Mouse (Mus musculus) forebrain, embryonic 14.5 days (tissue): ENCODE measurements at regions not wholly inside any gene's neighbourhood (a gene's known extent, or its start where the extent isn't known, plus 50 kb on each side); places are given as distances from the start of the nearest gene placed in this dataset.

ENCODE experiments used
- ATAC-seq: fragments of 200-750 bp; cut with Nextera tagmentation; 2 replicates; pipeline ENCODE4 v1.8.0; 2017; ENCODE audit warnings: mild to moderate bottlenecking, moderate library complexity
- DNase-seq: peaks from one replicate; pipeline ENCODE4 v3.0.0-alpha.2; 2015; ENCODE audit warnings: low spot score
- H3K27ac ChIP-seq: fragments of 300-500 bp; sonication (generic); 2 replicates; pipeline ENCODE4 v1.5.1; 2014; ENCODE audit warnings: low read depth, mild to moderate bottlenecking, control low read depth, low read length, moderate library complexity
- H3K27me3 ChIP-seq: fragments of 300-500 bp; sonication (generic); replicated peaks from 2 replicates; pipeline ENCODE4 v1.6.1; 2014; ENCODE audit warnings: low read length, control low read depth, mixed read lengths; ENCODE audit not compliant: control insufficient read depth, insufficient read depth
- H3K36me3 ChIP-seq: fragments of 300-500 bp; sonication (generic); 2 replicates; pipeline ENCODE4 v1.6.1; 2014; ENCODE audit warnings: low read length, control low read depth; ENCODE audit not compliant: control insufficient read depth, insufficient read depth
- H3K4me1 ChIP-seq: fragments of 300-500 bp; sonication (generic); 2 replicates; pipeline ENCODE4 v1.6.1; 2014; ENCODE audit warnings: antibody characterized with exemption, low read length, control low read depth; ENCODE audit not compliant: control insufficient read depth, insufficient read depth
- H3K4me2 ChIP-seq: fragments of 300-500 bp; sonication (generic); 2 replicates; pipeline ENCODE4 v1.6.1; 2014; ENCODE audit warnings: mild to moderate bottlenecking, control low read depth, low read length
- H3K4me3 ChIP-seq: fragments of 300-500 bp; sonication (generic); 2 replicates; pipeline ENCODE4 v1.5.1; 2014; ENCODE audit warnings: low read depth, low read length, control low read depth
- H3K9ac ChIP-seq: fragments of 300-500 bp; sonication (generic); 2 replicates; pipeline ENCODE4 v1.6.1; 2014; ENCODE audit warnings: mild to moderate bottlenecking, low read length, control low read depth, moderate library complexity
- H3K9me3 ChIP-seq: fragments of 300-500 bp; sonication (generic); replicated peaks from 2 replicates; pipeline ENCODE4 v1.6.1; 2016; ENCODE audit warnings: low read length, control low read depth, mixed read lengths; ENCODE audit not compliant: control insufficient read depth
- WGBS: fragments of 180-500 bp; shearing (Covaris S2); extraction: QIAGEN DNeasy Blood & Tissue Kit; methylation state at CpG from one replicate; pipeline ENCODE4 v1.1.7; 2014; 5-methylcytosine and 5-hydroxymethylcytosine counted together

GRCm38 (mm10) chr15:96901616-96902015 is 154.1 kb downstream of the Slc38a4 start:
- ATAC-seq (no peak), DNase-seq (no peak)
- no peaks in the 10 kb centered on the region for H3K4me1 ChIP-seq
- WGBS, result 95% methylated on average over 9 of the region's 9 CpGs
- H3K36me3 ChIP-seq, result no peaks in the 10 kb centered on the region
- H3K27me3 ChIP-seq, result no peaks in the 10 kb centered on the region
- no peak overlapping the region for H3K4me3 ChIP-seq
- H3K27ac ChIP-seq, result no peak overlapping the region
- no peaks in the 10 kb centered on the region for H3K9me3 ChIP-seq
- H3K9ac ChIP-seq, result no peak overlapping the region
- H3K4me2 ChIP-seq, result no peak overlapping the region

- no peak overlapping the region for H3K4me2 ChIP-seq
- no peaks in the 10 kb centered on the region for H3K9me3 ChIP-seq
- H3K9ac ChIP-seq, result no peak overlapping the region
- no peak overlapping the region for H3K27ac ChIP-seq
- H3K36me3 ChIP-seq, result no peaks in the 10 kb centered on the region
- H3K27me3 ChIP-seq, result no peaks in the 10 kb centered on the region
- 86% methylated on average over 3 of the region's 3 CpGs for WGBS
- H3K4me3 ChIP-seq, result no peak overlapping the region
- no peaks in the 10 kb centered on the region for H3K4me1 ChIP-seq
- DNase-seq, result no peak
- no peak for ATAC-seq
Observed at GRCm38 (mm10) chr15:96898285-96898684, 157.5 kb downstream of the Slc38a4 start.

- no peaks in the 10 kb centered on the region for H3K9me3 ChIP-seq
- no peak for ATAC-seq
- 87% methylated on average over 10 of the region's 10 CpGs for WGBS
- H3K4me1 ChIP-seq, result no peaks in the 10 kb centered on the region
- DNase-seq, result no peak
- H3K4me3 ChIP-seq, result no peak overlapping the region
- no peaks in the 10 kb centered on the region for H3K36me3 ChIP-seq
- no peak overlapping the region for H3K4me2 ChIP-seq
- H3K27me3 ChIP-seq, result no peaks in the 10 kb centered on the region
- H3K27ac ChIP-seq, result no peak overlapping the region
- no peak overlapping the region for H3K9ac ChIP-seq
Observed at GRCm38 (mm10) chr15:96884901-96885300, 170.9 kb downstream of the Slc38a4 start.

GRCm38 (mm10) chr15:96883754-96884153 is 172.0 kb downstream of the Slc38a4 start:
- ATAC-seq (no peak), DNase-seq (no peak)
- no peak overlapping the region for H3K9ac ChIP-seq
- 85% methylated on average over 10 of the region's 10 CpGs for WGBS
- no peaks in the 10 kb centered on the region for H3K27me3 ChIP-seq
- no peaks in the 10 kb centered on the region for H3K9me3 ChIP-seq
- no peak overlapping the region for H3K27ac ChIP-seq
- no peaks in the 10 kb centered on the region for H3K36me3 ChIP-seq
- H3K4me2 ChIP-seq, result no peak overlapping the region
- H3K4me1 ChIP-seq, result no peaks in the 10 kb centered on the region
- H3K4me3 ChIP-seq, result no peak overlapping the region

- Histone ChIP-seq H3K4me3 (no peak overlapping the region), H3K36me3 (no peaks in the 10 kb centered on the region), H3K27me3 (no peaks in the 10 kb centered on the region), H3K9me3 (no peaks in the 10 kb centered on the region), H3K4me2 (no peak overlapping the region), H3K9ac (no peak overlapping the region), H3K27ac (no peak overlapping the region), H3K4me1 (no peaks in the 10 kb centered on the region)
- DNase-seq, result no peak
- WGBS, result 91% methylated on average over 14 of the region's 14 CpGs
- ATAC-seq, result no peak
Observed at GRCm38 (mm10) chr15:96882211-96882610, 173.5 kb downstream of the Slc38a4 start.

DNA sequence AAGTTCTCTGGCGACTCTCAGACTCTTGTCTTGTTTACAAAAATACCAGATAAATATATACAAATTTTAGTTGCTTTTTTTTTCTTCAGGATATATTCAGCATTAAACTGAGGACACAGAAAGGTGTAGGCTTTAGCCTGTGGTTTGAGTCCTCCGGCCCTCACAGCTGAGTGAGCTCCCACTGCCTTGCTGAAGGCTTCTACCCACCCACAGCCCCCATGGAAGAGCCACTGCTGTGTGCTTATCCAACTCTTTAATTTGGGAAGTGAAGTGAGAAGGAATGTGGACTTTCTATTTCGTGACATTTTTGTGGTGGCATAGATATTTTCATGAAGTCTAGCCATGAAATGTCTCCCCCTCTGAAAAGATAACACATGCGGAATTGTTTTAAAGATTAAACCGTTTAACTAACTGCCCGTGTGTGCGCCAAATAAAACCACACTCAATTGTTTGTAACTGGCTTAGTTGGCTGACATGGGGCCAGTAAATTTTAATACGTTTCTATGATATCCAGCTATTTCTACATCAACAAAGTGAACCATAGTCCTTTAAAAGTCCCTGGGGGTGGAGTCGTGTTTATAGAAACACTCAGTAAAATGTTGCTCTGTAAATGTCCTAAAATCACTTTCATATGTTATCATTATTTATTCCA is 174.1 kb downstream of the Slc38a4 start:
- H3K27me3 ChIP-seq, result no peaks in the 10 kb centered on the region
- no peak overlapping the region for H3K4me2 ChIP-seq
- no peaks in the 10 kb centered on the region for H3K4me1 ChIP-seq
- no peaks in the 10 kb centered on the region for H3K9me3 ChIP-seq
- ATAC-seq (no peak), DNase-seq (no peak)
- no peak overlapping the region for H3K27ac ChIP-seq
- no peaks in the 10 kb centered on the region for H3K36me3 ChIP-seq
- no peak overlapping the region for H3K4me3 ChIP-seq
- H3K9ac ChIP-seq, result no peak overlapping the region
- 85% methylated on average over 9 of the region's 9 CpGs for WGBS

- no peak for ATAC-seq
- Histone ChIP-seq H3K27me3 (no peaks in the 10 kb centered on the region), H3K9ac (no peak overlapping the region), H3K36me3 (no peaks in the 10 kb centered on the region), H3K4me2 (no peak overlapping the region), H3K9me3 (no peaks in the 10 kb centered on the region), H3K4me3 (no peak overlapping the region), H3K27ac (no peak overlapping the region), H3K4me1 (no peaks in the 10 kb centered on the region)
- WGBS, result 97% methylated on average over 11 of the region's 11 CpGs
- DNase-seq, result no peak
Observed at GRCm38 (mm10) chr15:96880066-96880465, 175.7 kb downstream of the Slc38a4 start.

GRCm38 (mm10) chr15:96878796-96879195 is 177.0 kb downstream of the Slc38a4 start:
- DNase-seq, result peak; percentile 10
- H3K9me3 ChIP-seq, result no peaks in the 10 kb centered on the region
- H3K4me2 ChIP-seq, result no peak overlapping the region
- H3K27me3 ChIP-seq, result no peaks in the 10 kb centered on the region
- H3K4me3 ChIP-seq, result no peak overlapping the region
- ATAC-seq, result no peak
- H3K27ac ChIP-seq, result no peak overlapping the region
- H3K9ac ChIP-seq, result no peak overlapping the region
- 66% methylated on average over 4 of the region's 4 CpGs for WGBS
- no peaks in the 10 kb centered on the region for H3K36me3 ChIP-seq
- H3K4me1 ChIP-seq, result no peaks in the 10 kb centered on the region

GRCm38 (mm10) chr15:96877931-96878330 is 177.8 kb downstream of the Slc38a4 start:
- Histone ChIP-seq H3K27ac (no peak overlapping the region), H3K27me3 (no peaks in the 10 kb centered on the region), H3K9ac (no peak overlapping the region), H3K4me2 (no peak overlapping the region), H3K36me3 (no peaks in the 10 kb centered on the region), H3K9me3 (no peaks in the 10 kb centered on the region), H3K4me3 (no peak overlapping the region), H3K4me1 (no peaks in the 10 kb centered on the region)
- WGBS, result 95% methylated on average over 8 of the region's 8 CpGs
- DNase-seq (no peak), ATAC-seq (no peak)
